Mouse (Mus musculus): ENCODE data around the gene Ift81. TPM values are rescaled to one million over a fixed set of nuclear protein-coding genes. Genes with fewer than 3 reads are reported as not detected.
A peak's percentile ranks its signal among the peaks of the same experiment; 100 is the strongest.

Ift81 gene
- polyA plus RNA-seq, 1 experiment from 2014 or later, result 2.3 TPM

DNA sequence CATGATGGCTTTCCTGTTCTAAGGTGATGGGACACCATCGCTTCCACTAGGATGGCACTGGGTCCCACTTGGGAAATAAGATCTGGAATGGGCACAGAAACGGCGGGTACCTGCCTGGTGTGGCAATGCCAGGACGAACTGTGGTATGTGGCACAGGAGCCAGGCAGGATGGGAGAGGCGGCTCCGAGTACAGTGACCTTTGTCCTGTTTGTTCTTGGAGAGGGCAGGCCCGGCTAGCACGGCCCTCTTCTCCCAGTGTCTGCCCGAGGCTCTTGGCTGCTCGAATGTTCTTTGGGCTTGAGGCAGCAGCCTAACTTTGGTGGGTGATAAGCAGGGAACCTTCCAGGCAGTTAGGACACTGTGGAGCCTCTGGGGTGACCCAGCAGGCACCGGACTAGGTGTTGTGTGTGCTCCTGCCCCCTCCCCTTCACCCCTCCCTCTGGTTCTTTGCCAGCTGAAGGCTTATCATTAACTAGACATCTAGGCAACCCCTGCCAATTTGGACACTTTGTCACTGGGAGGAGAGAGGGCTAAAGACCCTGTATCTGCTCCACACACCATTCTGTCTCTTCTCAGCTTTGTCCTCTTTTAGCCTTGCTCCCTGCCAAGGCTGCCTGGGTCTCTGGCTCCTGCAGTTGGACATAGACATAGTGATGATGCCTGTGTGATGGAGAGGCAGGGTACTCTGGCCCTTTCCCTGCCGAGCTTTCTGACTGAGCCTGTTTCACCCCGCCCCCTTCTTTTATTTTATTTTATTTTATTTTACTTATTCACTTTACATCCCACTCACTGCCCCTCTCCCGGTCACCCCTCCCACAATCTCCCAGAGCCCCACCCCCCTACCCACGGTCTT, 87.2 kb downstream of the Ift81 start:
- H3K9ac ChIP-seq, result no peak overlapping the region
- H3K4me3 ChIP-seq (replicated peaks), result no peak overlapping the region
- peaks cover 37% of the 10 kb centered on the region for H3K4me1 ChIP-seq (replicated peaks)
- ATAC-seq (ENCODE audit: insufficient read depth), result peak; percentile 65
- H3K27me3 ChIP-seq, result no peaks in the 10 kb centered on the region
- 54% methylated on average over 15 of the region's 15 CpGs for WGBS (ENCODE audit: insufficient replicate concordance)
- no peaks in the 10 kb centered on the region for H3K36me3 ChIP-seq (replicated peaks)
- H3K27ac ChIP-seq (replicated peaks), result peak overlapping the region; percentile 74
- peak overlapping the region; percentile 30 for H3K4me2 ChIP-seq
- no peaks in the 10 kb centered on the region for H3K9me3 ChIP-seq (replicated peaks)

DNA sequence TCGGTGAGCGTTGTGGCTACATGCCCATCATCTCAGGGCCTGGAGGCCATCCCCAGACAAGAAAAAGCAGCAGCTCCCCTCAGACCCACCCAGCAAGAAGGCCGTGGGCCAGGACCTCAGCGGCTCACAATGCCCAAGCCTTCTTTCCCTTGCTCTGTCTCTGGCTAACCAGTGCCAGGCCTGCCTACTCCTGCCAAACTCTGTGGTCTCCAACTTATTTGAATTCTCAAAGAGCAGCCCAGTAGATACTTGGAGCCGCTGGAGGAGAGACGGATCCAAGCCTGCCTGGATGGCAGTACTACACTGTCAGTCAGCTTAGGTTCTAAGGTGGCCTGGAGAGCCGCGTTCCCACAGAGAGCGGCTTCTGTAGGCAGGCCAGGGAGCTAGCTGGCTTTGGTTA, 87.9 kb downstream of the Ift81 start:
- Histone ChIP-seq H3K27me3 (no peaks in the 10 kb centered on the region), H3K4me2 (no peak overlapping the region), H3K27ac (replicated peaks) (peak overlapping the region; percentile 45; the same call in 1 of the 2 replicates), H3K4me3 (replicated peaks) (no peak overlapping the region), H3K4me1 (replicated peaks) (peaks cover 37% of the 10 kb centered on the region), H3K9ac (no peak overlapping the region), H3K36me3 (replicated peaks) (no peaks in the 10 kb centered on the region), H3K9me3 (replicated peaks) (no peaks in the 10 kb centered on the region)
- ATAC-seq (ENCODE audit: insufficient read depth), result no peak
- 85% methylated on average over 9 of the region's 9 CpGs for WGBS (ENCODE audit: insufficient replicate concordance)

DNA sequence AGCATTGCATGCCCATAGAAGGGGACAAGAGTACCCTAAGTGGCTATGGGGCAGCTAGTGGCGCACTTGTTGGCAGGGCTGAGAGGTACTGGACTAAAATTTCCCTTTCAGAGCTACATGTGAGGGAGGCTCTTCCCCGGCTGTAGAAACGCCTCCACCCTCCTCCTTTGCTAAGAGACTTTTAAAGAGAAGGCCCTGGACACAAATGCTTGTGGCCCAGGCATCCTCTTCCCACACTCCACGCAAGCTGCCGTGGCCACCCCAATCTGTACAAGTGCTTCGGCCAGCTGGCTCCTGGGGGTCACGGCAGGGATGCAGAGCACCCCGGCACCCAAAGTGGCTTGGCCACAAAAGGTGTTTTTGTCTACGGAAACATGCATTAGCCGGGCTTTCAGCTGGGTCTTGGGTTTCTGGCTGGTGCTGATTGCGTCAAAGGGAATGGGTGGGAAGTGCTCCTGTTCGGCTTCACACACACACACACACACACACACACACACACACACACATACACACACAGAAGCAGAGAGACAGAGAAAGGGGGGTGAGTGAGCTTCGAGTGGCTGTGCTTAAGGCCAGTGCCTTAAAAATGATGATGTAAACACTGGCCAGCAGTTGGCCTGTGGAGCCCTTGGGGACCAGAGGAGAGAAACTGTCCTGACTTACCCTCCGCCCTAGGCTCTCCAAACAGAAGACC, 88.9 kb downstream of the Ift81 start:
- no peak for ATAC-seq (ENCODE audit: insufficient read depth)
- H3K9ac ChIP-seq, result no peak overlapping the region
- H3K27ac ChIP-seq (replicated peaks), result no peak overlapping the region
- no peak overlapping the region for H3K4me2 ChIP-seq
- no peaks in the 10 kb centered on the region for H3K27me3 ChIP-seq
- no peaks in the 10 kb centered on the region for H3K36me3 ChIP-seq (replicated peaks)
- peaks cover 35% of the 10 kb centered on the region for H3K4me1 ChIP-seq (replicated peaks)
- no peak overlapping the region for H3K4me3 ChIP-seq (replicated peaks)
- WGBS (ENCODE audit: insufficient replicate concordance), result 67% methylated on average over 14 of the region's 14 CpGs
- H3K9me3 ChIP-seq (replicated peaks), result no peaks in the 10 kb centered on the region

DNA sequence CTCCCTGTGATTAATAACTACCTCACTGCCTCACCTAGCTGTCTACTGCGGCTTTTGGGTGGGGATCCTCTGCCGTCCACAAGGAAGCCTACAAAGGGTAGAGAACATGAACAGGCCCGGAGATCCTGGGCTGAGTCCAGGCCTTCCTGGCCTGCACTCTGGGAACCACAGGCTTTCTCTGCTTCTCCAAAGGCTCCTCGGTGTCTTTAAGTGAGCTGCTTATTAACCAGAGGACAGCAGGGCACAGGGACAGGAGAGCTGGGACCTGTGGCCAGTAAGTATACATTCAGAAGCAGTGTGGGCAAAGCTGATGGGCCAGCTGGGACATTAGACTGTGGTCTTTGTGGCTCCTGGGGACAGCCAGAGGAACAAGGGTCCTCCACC, 89.5 kb downstream of the Ift81 start:
- H3K9ac ChIP-seq, result no peak overlapping the region
- H3K4me3 ChIP-seq (replicated peaks), result no peak overlapping the region
- no peak for ATAC-seq (ENCODE audit: insufficient read depth)
- no peaks in the 10 kb centered on the region for H3K27me3 ChIP-seq
- H3K4me1 ChIP-seq (replicated peaks), result peaks cover 31% of the 10 kb centered on the region
- 63% methylated on average over 4 of the region's 4 CpGs for WGBS (ENCODE audit: insufficient replicate concordance)
- H3K27ac ChIP-seq (replicated peaks), result no peak overlapping the region
- H3K9me3 ChIP-seq (replicated peaks), result no peaks in the 10 kb centered on the region
- no peaks in the 10 kb centered on the region for H3K36me3 ChIP-seq (replicated peaks)
- H3K4me2 ChIP-seq, result no peak overlapping the region

DNA sequence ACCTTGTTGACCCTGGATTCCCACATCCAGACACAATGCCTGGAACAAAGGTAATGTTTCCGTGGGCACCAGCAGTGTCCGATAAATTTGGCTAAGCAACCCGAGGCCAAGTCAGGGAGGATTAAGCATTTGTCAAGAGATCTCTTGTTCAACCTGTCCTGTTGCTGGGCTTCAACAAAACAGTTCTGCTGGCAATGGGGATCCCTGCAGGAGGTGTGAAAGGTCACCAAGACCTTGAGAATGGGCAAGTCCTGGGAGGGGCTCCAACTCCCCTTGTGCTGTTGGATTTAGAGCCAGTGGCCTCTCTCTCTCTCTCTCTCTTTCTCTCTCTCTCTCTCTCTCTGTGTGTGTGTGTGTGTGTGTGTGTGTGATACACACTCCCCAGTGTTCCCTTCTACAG, 90.1 kb downstream of the Ift81 start:
- Histone ChIP-seq H3K4me2 (no peak overlapping the region), H3K27ac (replicated peaks) (no peak overlapping the region), H3K4me3 (replicated peaks) (no peak overlapping the region), H3K36me3 (replicated peaks) (no peaks in the 10 kb centered on the region), H3K9ac (no peak overlapping the region), H3K9me3 (replicated peaks) (no peaks in the 10 kb centered on the region), H3K4me1 (replicated peaks) (peaks cover 25% of the 10 kb centered on the region), H3K27me3 (no peaks in the 10 kb centered on the region)
- ATAC-seq (ENCODE audit: insufficient read depth), result no peak
- 62% methylated on average over 3 of the region's 3 CpGs for WGBS (ENCODE audit: insufficient replicate concordance)

DNA sequence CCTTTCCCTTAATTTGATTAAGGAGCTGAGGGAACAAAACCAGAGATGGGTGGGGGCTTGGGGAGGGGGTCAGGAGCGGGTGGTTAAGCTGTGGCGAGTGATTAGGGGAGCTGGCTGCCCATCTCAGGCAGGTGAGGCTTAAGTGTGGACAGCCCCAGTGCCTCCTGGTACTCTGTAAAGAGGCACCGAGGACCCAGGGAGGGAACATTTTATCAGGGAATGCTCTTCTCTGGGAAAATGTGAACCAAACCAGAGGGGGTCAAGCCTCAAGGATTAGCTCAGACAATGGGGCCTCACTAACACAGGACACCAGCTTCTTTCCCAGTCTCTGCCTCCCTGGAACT, 93.2 kb downstream of the Ift81 start:
- Histone ChIP-seq H3K4me1 (replicated peaks) (0 out of 2 replicates have a peak, but pooled peaks cover 11% of the 10 kb centered on the region), H3K4me3 (replicated peaks) (no peak overlapping the region), H3K9me3 (replicated peaks) (no peaks in the 10 kb centered on the region), H3K4me2 (no peak overlapping the region), H3K36me3 (replicated peaks) (no peaks in the 10 kb centered on the region), H3K27ac (replicated peaks) (no peak overlapping the region), H3K27me3 (peaks cover 17% of the 10 kb centered on the region; the same call in 1 of the 2 replicates), H3K9ac (no peak overlapping the region)
- ATAC-seq (ENCODE audit: insufficient read depth), result no peak
- WGBS (ENCODE audit: insufficient replicate concordance), result 54% methylated on average over 3 of the region's 3 CpGs

DNA sequence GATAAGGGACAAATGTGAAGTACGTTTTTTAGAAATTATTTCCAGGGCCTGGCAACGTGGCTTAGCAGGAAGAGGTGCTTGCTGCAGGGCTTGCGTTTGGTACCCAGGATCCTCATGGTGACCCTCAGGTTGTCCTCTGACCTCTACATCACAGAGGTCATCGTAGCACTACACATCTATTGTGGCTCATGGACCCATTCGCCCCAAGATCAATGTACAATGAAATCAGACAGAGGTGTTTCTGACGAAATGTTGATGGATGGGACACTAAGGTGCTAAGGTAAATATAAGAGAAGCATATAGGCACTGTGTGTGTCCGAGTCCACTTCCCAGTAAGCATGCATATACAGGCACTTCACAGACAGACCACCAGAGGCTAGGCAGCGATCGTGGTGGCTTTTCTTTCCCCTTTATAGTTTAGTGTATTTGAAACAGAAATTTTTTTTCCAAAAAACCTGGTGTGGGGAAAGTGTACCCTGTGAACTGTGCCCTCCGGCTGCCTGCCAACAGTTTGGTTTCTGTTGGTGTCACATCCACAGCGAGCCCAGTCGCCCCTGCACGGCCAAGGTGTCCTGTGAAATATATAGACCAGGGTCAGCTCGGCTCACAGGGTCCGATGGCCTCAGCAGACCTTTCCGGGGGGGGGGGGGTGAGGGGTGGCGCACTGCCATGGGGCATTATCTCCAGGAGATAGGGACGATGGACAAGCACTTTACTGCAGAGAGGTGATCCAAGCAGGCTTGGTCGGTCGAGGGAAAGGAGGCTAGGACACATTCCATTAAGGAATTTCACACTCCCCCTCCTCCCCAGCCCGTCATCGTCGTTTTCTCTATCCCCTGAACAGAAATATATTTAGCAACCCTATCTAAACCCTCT, 93.8 kb downstream of the Ift81 start:
- peaks cover 17% of the 10 kb centered on the region; the same call in 1 of the 2 replicates for H3K27me3 ChIP-seq
- H3K4me1 ChIP-seq (replicated peaks), result 0 out of 2 replicates have a peak, but pooled peaks cover 7% of the 10 kb centered on the region
- WGBS (ENCODE audit: insufficient replicate concordance), result 56% methylated on average over 23 of the region's 23 CpGs
- no peak; the same call in 1 of the 2 replicates for ATAC-seq (ENCODE audit: insufficient read depth)
- no peak overlapping the region for H3K4me2 ChIP-seq
- H3K9ac ChIP-seq, result no peak overlapping the region
- H3K36me3 ChIP-seq (replicated peaks), result no peaks in the 10 kb centered on the region
- H3K27ac ChIP-seq (replicated peaks), result no peak overlapping the region
- no peak overlapping the region for H3K4me3 ChIP-seq (replicated peaks)
- H3K9me3 ChIP-seq (replicated peaks), result no peaks in the 10 kb centered on the region

DNA sequence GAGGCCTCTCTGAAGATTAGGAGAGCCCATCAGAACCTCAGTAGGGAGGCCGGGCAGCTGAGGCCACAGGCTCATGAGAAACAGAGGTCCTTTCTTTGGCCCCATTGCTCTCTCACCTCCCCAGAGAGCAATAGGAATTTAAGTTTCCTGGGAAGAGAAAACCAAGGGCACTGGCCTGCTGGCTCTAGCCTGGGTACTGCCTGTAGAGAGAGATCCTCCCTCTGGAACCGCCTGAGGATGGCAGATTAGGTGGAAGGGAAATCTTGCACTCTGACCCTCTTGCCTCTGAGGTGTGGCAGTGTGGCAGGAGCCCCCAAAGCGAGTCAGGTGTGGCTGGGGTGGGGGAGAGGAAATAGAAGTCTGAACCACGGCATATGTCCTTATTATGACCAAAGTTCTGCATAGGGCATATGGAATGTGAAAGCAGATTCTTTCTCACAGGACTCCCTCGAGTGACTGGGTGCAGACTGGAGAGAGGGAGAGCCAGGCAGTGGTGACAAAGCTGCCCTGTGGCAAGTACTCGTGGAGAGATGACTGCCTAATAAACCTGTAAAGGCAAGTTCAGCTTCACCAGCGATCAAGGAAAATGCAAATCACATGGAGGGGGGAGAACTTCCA, 95.2 kb downstream of the Ift81 start:
- H3K4me1 ChIP-seq (replicated peaks), result peaks cover 3% of the 10 kb centered on the region; the same call in 1 of the 2 replicates
- no peak overlapping the region for H3K27ac ChIP-seq (replicated peaks)
- H3K4me2 ChIP-seq, result no peak overlapping the region
- no peak for ATAC-seq (ENCODE audit: insufficient read depth)
- peaks cover 17% of the 10 kb centered on the region; the same call in 1 of the 2 replicates for H3K27me3 ChIP-seq
- 37% methylated on average over 7 of the region's 7 CpGs for WGBS (ENCODE audit: insufficient replicate concordance)
- no peak overlapping the region for H3K9ac ChIP-seq
- no peak overlapping the region for H3K4me3 ChIP-seq (replicated peaks)
- H3K36me3 ChIP-seq (replicated peaks), result no peaks in the 10 kb centered on the region
- H3K9me3 ChIP-seq (replicated peaks), result no peaks in the 10 kb centered on the region

DNA sequence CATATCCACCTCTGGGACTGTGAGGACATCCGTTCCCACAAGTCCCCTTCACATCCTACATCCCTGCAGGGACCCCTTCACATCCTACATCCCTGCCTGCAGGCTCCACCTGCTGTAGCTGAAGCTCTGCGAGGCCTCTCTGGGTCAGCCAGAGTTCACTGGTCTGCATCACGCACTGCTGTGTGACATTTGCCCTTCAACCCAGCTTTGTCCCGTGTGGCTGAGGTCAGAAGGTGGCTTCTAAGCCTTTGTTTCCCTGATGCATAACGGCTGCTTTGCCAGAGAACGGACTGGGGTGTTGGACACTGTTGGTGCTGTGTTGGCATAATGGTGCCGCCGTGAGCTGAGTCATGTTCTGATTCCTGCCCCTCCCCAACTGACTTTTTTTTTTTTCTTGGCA, 96.1 kb downstream of the Ift81 start:
- Histone ChIP-seq H3K4me1 (replicated peaks) (peaks cover 11% of the 10 kb centered on the region), H3K27ac (replicated peaks) (no peak overlapping the region)

DNA sequence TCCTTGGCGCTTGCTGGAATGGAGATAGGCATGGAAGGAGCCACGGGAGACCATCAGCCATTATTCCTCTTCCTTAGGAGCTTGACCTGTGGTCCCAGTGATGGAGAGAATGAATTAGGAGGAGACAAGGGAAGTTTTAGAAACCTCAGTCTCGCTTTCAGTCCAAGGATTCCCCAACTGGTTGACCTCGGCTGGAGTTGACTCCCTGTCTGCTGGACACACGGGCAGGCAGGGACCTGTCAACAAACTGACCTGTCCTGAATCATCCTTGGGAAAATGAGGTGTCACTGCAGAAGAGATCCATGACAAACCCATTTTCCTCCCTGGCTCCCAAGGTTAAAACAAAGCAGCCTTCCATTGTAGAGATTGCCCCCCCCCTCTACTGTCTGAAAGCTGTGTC, 97.4 kb downstream of the Ift81 start:
- WGBS (ENCODE audit: insufficient replicate concordance), result 64% methylated on average over 5 of the region's 5 CpGs
- peaks cover 11% of the 10 kb centered on the region for H3K4me1 ChIP-seq (replicated peaks)
- peaks cover 23% of the 10 kb centered on the region; the same call in 1 of the 2 replicates for H3K27me3 ChIP-seq
- H3K4me2 ChIP-seq, result no peak overlapping the region
- H3K36me3 ChIP-seq (replicated peaks), result no peaks in the 10 kb centered on the region
- no peaks in the 10 kb centered on the region for H3K9me3 ChIP-seq (replicated peaks)
- no peak overlapping the region for H3K4me3 ChIP-seq (replicated peaks)
- H3K27ac ChIP-seq (replicated peaks), result no peak overlapping the region
- ATAC-seq (ENCODE audit: insufficient read depth), result no peak
- no peak overlapping the region for H3K9ac ChIP-seq

More for the DNA sequence above, 96.1 kb downstream of the Ift81 start:
- Histone ChIP-seq H3K27me3 (peaks cover 20% of the 10 kb centered on the region; the same call in 1 of the 2 replicates), H3K4me2 (no peak overlapping the region), H3K9ac (no peak overlapping the region), H3K4me3 (replicated peaks) (no peak overlapping the region), H3K36me3 (replicated peaks) (no peaks in the 10 kb centered on the region), H3K9me3 (replicated peaks) (no peaks in the 10 kb centered on the region)
- no peak for ATAC-seq (ENCODE audit: insufficient read depth)
- WGBS (ENCODE audit: insufficient replicate concordance), result 52% methylated on average over 8 of the region's 8 CpGs
